Mouse (Mus musculus) activated CD4-positive, CD25-positive, alpha-beta regulatory T cell, adult 4 months (primary cell): ENCODE results near the gene Catip. TPM values are rescaled to one million over a fixed set of nuclear protein-coding genes. Genes with fewer than 3 reads are reported as not detected.

ENCODE experiments used
- ATAC-seq: one replicate; pipeline ENCODE4 v1.8.0; 2017
- polyA plus RNA-seq, 2 experiments: library from polyadenylated mRNA; unstranded; fragments of 100-300 nt; shearing (Covaris generic); gene quantifications; one replicate each; pipeline ENCODE4 v1.2.1; 2017

Gene Catip
- polyA plus RNA-seq, 2 experiments from 2014 or later, result not detected

DNA sequence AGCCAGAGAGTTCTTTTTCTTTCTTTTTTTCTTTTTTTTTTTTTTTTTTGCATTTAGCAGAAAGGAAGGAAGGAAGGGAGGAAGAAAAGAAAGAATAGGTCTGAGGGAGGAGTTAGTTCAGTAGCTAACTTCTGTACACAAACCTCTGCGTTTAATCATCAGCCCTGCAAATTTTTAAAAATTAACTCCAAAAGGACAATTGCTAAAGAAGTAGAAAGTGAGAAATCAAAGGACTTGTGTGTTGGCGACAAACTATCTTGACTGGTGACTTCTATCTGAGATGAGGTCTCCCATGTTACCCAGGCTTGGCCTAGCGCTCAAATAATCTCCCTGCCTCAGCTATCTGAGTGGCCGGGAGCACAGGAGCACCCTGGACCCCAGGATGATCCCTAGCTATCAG, 42.3 kb downstream of the Catip start:
- ATAC-seq, result no peak

- ATAC-seq, result no peak
Measured at GRCm38 (mm10) chr1:74408589-74409504, 46.9 kb downstream of the Catip start, which contains the start of gene Vil1. TSS of gene Vil1 (plus strand) at chr1:74409376.

DNA sequence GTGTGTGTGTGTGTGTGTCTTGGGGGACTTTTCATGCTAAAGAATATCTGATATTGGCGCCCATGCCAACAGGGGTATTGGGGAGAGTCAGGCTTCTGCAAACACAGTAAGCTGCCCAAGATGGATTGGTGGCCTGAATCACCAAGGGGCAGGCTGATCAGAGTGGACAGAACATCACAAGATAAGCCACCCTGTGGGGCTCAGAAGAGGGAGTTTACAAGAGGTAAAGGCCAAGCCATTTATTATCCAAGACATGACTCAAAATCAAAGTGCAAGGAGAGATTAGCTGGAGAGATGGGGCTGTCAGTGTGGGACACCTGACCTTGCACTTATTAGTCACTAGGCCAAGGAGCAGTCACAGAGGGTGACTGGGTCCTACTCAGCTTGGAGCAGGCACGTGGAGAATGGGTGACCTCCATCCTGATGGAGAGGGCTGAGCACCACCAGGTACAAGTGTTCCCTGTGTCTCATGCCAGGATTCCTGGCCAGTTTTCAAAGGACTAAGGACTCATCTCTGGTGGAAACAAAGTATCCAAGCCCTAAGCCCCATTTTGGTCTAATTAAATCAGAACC, 49.9 kb downstream of the Catip start:
- no peak for ATAC-seq

DNA sequence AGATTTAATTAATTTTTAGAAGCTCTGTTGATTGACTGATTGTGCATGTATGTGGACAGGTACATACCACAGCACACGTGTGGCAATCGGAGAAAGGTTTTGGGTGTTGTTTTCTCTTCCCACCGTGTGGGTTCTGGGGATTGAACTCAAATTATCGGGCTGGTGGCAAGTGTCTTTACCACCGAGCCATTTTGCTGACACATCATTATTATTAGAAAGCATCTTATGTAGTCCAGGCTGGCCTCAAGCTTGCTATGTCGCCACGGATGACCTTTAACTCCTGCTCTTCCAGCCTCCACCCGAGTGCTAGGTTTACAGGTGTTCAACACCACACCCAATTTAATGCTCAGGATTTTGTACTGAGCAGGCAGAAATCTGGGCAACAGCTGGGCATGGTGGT, 50.8 kb downstream of the Catip start:
- no peak for ATAC-seq

GRCm38 (mm10) chr1:74415143-74415542, 53.2 kb downstream of the Catip start:
- ATAC-seq, result no peak

Other genes with a start within 250 kb of the Catip start
- 10 to 100 TPM; 21.7 to 23.3 TPM for gene Tns1, start 237.7 kb upstream of the Catip start, polyA plus RNA-seq
- gene Rufy4, start 236.6 kb upstream of the Catip start, polyA plus RNA-seq, result not detected
- under 1 TPM in 1 of 2 experiments, not detected in 1; 0.36 TPM for gene Cxcr2, start 208.1 kb upstream of the Catip start, polyA plus RNA-seq
- not detected for gene Cxcr1, start 167.5 kb upstream of the Catip start, polyA plus RNA-seq
- gene Arpc2, start 126.0 kb upstream of the Catip start, polyA plus RNA-seq, result 100 to 1,000 TPM; 749 to 764 TPM
- gene Gpbar1, start 83.6 kb upstream of the Catip start, polyA plus RNA-seq, result under 1 TPM in 1 of 2 experiments, not detected in 1; 0.32 TPM
- gene Aamp, start 77.4 kb upstream of the Catip start, polyA plus RNA-seq, result 100 to 1,000 TPM; 139 to 184 TPM
- gene Pnkd, start 77.2 kb upstream of the Catip start, polyA plus RNA-seq, result 10 to 100 TPM; 80.2 to 97.8 TPM
- gene Tmbim1, start 56.5 kb upstream of the Catip start, polyA plus RNA-seq, result 10 to 100 TPM; 13.1 to 16.1 TPM
- under 1 TPM; 0.42 to 0.97 TPM for gene Slc11a1, start 13.1 kb downstream of the Catip start, polyA plus RNA-seq
- 10 to 100 TPM; 29.9 to 31.9 TPM for gene Ctdsp1, start 29.4 kb downstream of the Catip start, polyA plus RNA-seq
- under 1 TPM in 1 of 2 experiments, not detected in 1; 0.13 TPM for gene Vil1, start 47.3 kb downstream of the Catip start, polyA plus RNA-seq
- 10 to 100 TPM; 52.3 to 57.8 TPM for gene Cnot9, start 143.9 kb downstream of the Catip start, polyA plus RNA-seq
- 1 to 10 TPM; 1.0 to 1.6 TPM for gene Plcd4, start 180.8 kb downstream of the Catip start, polyA plus RNA-seq
- 10 to 100 TPM; 19.6 to 27.0 TPM for gene Usp37, start 182.2 kb downstream of the Catip start, polyA plus RNA-seq
- 10 to 100 TPM in 1 of 2 experiments, 1 to 10 TPM in 1; 7.0 to 12.6 TPM for gene Zfp142, start 226.1 kb downstream of the Catip start, polyA plus RNA-seq
- 10 to 100 TPM; 11.1 to 13.4 TPM for gene Bcs1l, start 226.2 kb downstream of the Catip start, polyA plus RNA-seq
- 10 to 100 TPM; 15.6 to 18.1 TPM for gene Rnf25, start 239.3 kb downstream of the Catip start, polyA plus RNA-seq
- gene Stk36, start 239.3 kb downstream of the Catip start, polyA plus RNA-seq, result under 1 TPM in 1 of 2 experiments, not detected in 1; 0.32 TPM